Mouse (Mus musculus) heart, embryonic 12.5 days (tissue): ENCODE measurements around the gene Snapc3. TPM values are rescaled to one million over a fixed set of nuclear protein-coding genes. Genes with fewer than 3 reads are reported as not detected.
A peak's percentile ranks its signal among the peaks of the same experiment; 100 is the strongest.
"Not testable (repeated sequence)": the region's sequence is repeated elsewhere in the genome, so short reads cannot be mapped to it uniquely, and the experiment has no call there.

ENCODE experiments used
- ATAC-seq: fragments of 200-750 bp; cut with Nextera tagmentation; 2 replicates; pipeline ENCODE4 v1.8.0; 2017; ENCODE audit warnings: moderate TSS enrichment, moderate library complexity; ENCODE audit not compliant: insufficient number of reproducible peaks, low FRiP score
- H3K27ac ChIP-seq: fragments of 300-500 bp; sonication (generic); 2 replicates; pipeline ENCODE4 v1.5.1; 2016; ENCODE audit warnings: mild to moderate bottlenecking, moderate library complexity; ENCODE audit not compliant: poor library complexity, severe bottlenecking
- H3K27me3 ChIP-seq: fragments of 300-500 bp; sonication (generic); replicated peaks from 2 replicates; pipeline ENCODE4 v1.6.1; 2016; ENCODE audit warnings: mild to moderate bottlenecking, moderate library complexity
- H3K36me3 ChIP-seq: fragments of 300-500 bp; sonication (generic); 2 replicates; pipeline ENCODE4 v1.6.1; 2016; ENCODE audit warnings: mild to moderate bottlenecking, moderate library complexity
- H3K4me1 ChIP-seq: fragments of 300-500 bp; sonication (generic); replicated peaks from 2 replicates; pipeline ENCODE4 v1.6.1; 2016; ENCODE audit warnings: mild to moderate bottlenecking
- H3K4me2 ChIP-seq: fragments of 300-500 bp; sonication (generic); 2 replicates; pipeline ENCODE4 v1.6.1; 2016; ENCODE audit warnings: mild to moderate bottlenecking, moderate library complexity
- H3K4me3 ChIP-seq: fragments of 300-500 bp; sonication (generic); 2 replicates; pipeline ENCODE4 v1.5.1; 2016; ENCODE audit warnings: mild to moderate bottlenecking
- H3K9ac ChIP-seq: fragments of 300-500 bp; sonication (generic); 2 replicates; pipeline ENCODE4 v1.6.1; 2016; ENCODE audit warnings: mild to moderate bottlenecking, moderate library complexity
- H3K9me3 ChIP-seq: fragments of 300-500 bp; sonication (generic); replicated peaks from 2 replicates; pipeline ENCODE4 v1.6.1; 2016; ENCODE audit warnings: mild to moderate bottlenecking, moderate library complexity
- WGBS: fragments of 180-500 bp; shearing (Covaris S2); methylation state at CpG from one replicate; pipeline ENCODE4 v1.1.7; 2016; 5-methylcytosine and 5-hydroxymethylcytosine counted together
- polyA plus RNA-seq: library from polyadenylated mRNA; unstranded; fragments of >200 nt; fragmentation: Nextera tagmentation; extraction: Ambion mirVana; gene quantifications from 2 replicates; pipeline ENCODE4 v1.2.1, GENCODE M21; 2016

Snapc3 gene
- polyA plus RNA-seq, 1 experiment from 2014 or later: 32.6 TPM

DNA sequence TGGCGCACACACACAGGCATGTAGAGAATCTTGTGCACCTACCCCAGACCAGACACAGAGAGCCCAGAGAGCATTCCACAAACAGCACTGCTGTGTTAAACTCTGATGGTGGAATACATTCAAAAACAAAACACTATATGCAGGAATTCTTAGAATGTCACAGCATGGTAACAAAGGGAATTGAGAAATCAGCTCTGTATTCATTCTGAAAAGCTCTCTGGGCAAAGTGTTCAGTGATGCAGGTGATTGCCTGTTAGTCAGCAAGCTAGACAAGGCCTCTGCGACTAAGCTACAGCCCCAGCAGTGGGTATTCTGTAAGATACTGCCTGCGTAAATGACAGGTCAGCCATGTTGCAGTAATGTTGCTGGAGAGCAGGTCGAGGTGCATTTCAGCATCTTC, 33.3 kb downstream of the Snapc3 start:
- Histone ChIP-seq H3K36me3 (peaks cover 51% of the 10 kb centered on the region), H3K4me1 (no peaks in the 10 kb centered on the region), H3K27ac (no peak overlapping the region), H3K4me3 (no peak overlapping the region), H3K4me2 (no peak overlapping the region), H3K9me3 (no peaks in the 10 kb centered on the region), H3K27me3 (no peaks in the 10 kb centered on the region), H3K9ac (no peak overlapping the region)
- no peak for ATAC-seq
- 94% methylated on average over 4 of the region's 4 CpGs for WGBS

DNA sequence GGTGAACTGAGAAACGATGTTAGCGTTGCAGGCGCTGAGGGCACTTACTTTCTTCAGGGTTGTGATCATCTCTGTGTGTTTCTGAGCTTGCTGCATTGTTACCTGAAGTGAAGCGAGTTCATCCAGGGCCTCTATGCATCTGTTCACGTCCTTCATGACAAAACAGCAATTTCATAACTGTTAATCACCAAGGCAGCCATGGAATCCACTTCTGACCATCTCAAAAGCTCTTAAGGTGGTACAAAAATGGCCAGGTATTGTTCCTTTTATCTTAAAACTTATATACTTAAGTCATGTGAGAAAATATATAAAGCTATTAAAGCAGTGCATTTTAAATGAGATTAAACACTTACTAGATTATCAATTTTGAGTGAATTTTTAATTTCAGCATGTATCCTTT, 42.6 kb downstream of the Snapc3 start:
- Histone ChIP-seq H3K4me2 (no peak overlapping the region), H3K27ac (no peak overlapping the region), H3K4me1 (no peaks in the 10 kb centered on the region), H3K27me3 (no peaks in the 10 kb centered on the region), H3K36me3 (peaks cover 59% of the 10 kb centered on the region), H3K4me3 (no peak overlapping the region), H3K9ac (no peak overlapping the region), H3K9me3 (no peaks in the 10 kb centered on the region)
- no peak for ATAC-seq
- WGBS: 87% methylated on average over 5 of the region's 5 CpGs

DNA sequence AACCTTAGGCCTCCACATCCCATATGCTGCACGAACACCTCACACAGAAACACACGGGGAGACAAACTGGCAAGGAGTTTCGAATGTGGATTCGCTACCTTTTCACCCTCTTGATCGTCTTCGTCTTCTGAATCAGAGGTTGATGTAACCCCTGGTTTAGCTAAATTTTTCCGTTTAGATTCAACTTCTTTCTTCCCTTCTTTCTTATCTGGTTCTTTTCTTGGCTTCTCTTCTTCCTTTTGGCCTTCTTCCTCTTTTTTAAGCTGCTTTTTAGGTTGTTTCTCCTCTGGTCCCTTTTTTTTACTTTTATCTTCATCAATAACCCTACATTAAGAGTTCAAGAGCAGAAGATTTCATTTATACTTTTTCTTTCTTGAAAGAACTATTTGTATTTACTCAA, 47.3 kb downstream of the Snapc3 start:
- Histone ChIP-seq H3K27ac (no peak overlapping the region), H3K36me3 (peaks cover 59% of the 10 kb centered on the region), H3K4me3 (no peak overlapping the region), H3K9me3 (no peaks in the 10 kb centered on the region), H3K9ac (no peak overlapping the region), H3K27me3 (no peaks in the 10 kb centered on the region), H3K4me2 (no peak overlapping the region), H3K4me1 (peaks cover 5% of the 10 kb centered on the region)
- WGBS: 85% methylated on average over 7 of the region's 7 CpGs
- no peak for ATAC-seq

DNA sequence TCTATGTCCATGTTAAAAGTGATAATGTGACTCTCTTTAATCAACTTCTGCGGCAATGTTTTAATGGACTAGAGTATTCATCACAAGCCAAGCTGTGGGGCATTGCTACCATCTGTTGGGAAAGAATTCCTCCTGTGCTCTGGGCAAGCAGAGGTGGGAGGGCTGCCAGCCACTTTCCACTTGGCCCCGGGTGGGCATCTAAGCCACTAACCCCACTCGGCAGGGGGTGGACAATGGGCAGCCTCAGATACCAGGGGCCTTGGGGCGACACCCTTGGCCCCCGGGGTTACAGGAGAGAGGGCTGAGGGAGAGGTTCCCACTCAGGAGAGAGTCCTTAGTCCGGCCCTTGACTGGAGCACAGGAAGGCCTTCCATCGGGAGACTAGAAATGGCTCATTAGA, 50.1 kb downstream of the Snapc3 start:
- Histone ChIP-seq H3K4me2 (no peak overlapping the region), H3K36me3 (peaks cover 71% of the 10 kb centered on the region), H3K4me1 (peaks cover 15% of the 10 kb centered on the region), H3K9me3 (no peaks in the 10 kb centered on the region), H3K9ac (no peak overlapping the region), H3K4me3 (no peak overlapping the region), H3K27me3 (no peaks in the 10 kb centered on the region), H3K27ac (no peak overlapping the region)
- WGBS: 83% methylated on average over 7 of the region's 7 CpGs
- no peak for ATAC-seq

DNA sequence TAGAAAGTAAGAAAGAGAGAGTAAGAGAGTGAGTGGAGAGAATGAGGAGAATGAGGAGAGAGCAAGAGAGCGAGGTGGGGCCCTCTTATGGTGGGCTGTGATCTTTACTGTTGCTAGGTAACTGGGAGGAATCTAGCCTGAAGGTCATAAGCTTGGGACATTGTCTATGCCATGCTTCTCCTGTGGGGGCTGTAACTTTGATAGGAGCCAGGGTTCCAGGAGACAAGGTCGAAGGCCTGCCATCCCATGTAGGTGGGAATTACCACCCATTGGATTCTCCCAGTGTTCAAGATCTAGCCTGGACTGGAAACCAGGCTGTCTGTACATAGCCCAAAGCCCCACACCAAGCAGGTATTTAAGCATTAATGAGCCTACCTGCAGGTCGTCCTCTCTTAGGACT, 50.7 kb downstream of the Snapc3 start:
- Histone ChIP-seq H3K9ac (no peak overlapping the region), H3K4me2 (no peak overlapping the region), H3K4me3 (no peak overlapping the region), H3K9me3 (no peaks in the 10 kb centered on the region), H3K27me3 (no peaks in the 10 kb centered on the region), H3K27ac (no peak overlapping the region), H3K36me3 (peaks cover 70% of the 10 kb centered on the region), H3K4me1 (peaks cover 15% of the 10 kb centered on the region)
- WGBS: 62% methylated on average over 3 of the region's 3 CpGs
- ATAC-seq: no peak

DNA sequence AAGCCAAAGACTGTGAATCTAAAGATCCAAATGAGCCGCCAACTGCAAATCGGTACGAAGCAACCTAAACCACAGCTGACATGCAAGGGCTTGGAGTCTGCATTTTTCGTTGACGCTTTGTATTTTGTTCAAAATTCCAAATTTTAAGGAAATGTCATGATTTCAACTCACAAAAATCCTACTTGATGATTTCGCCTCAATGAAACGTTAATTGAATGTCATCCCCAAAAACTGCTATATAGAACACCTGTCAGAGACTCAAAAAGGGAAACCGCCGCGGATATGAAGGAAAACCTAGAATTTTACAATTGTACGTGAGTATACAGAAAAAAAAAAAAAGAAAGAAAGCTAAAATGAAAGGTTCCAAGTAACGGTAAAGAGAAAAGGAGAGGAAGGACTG, 67.7 kb downstream of the Snapc3 start:
- Histone ChIP-seq H3K27ac (peak overlapping the region; percentile 94; the same call in 1 of the 2 replicates), H3K9ac (peak overlapping the region; percentile 85), H3K4me3 (peak overlapping the region; percentile 82), H3K4me2 (peak overlapping the region; percentile 72), H3K9me3 (no peaks in the 10 kb centered on the region), H3K36me3 (peaks cover 24% of the 10 kb centered on the region), H3K4me1 (peaks cover 12% of the 10 kb centered on the region), H3K27me3 (no peaks in the 10 kb centered on the region)
- no peak for ATAC-seq
- WGBS: 32% methylated on average over 12 of the region's 12 CpGs

DNA sequence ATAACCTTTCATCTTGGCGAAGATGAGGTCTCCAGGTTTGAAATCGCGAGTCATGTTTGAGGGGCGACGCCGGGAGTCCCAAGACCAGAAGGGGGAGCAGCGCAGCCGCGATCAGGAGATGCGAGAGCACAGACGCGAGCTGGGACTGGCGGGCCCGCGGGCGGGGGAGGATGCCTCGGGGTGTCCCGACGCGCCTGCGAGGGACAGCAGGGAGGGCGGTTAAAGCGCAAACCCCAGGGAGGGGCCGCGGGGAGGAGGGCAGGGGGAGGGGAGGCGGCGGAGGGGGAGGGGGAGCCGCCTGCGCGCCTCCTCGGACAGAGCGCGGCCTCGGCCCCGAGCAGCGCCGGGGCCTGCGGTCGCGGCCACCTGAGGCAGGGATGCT, 68.2 kb downstream of the Snapc3 start:
- H3K4me1 ChIP-seq: peaks cover 12% of the 10 kb centered on the region
- H3K4me3 ChIP-seq: peak overlapping the region; percentile 82
- H3K27ac ChIP-seq: peak overlapping the region; percentile 94
- no peaks in the 10 kb centered on the region for H3K9me3 ChIP-seq
- 1% methylated on average over 21 of the region's 40 CpGs for WGBS
- H3K27me3 ChIP-seq: no peaks in the 10 kb centered on the region
- H3K9ac ChIP-seq: peak overlapping the region; percentile 85
- H3K4me2 ChIP-seq: peak overlapping the region; percentile 72
- peaks cover 23% of the 10 kb centered on the region for H3K36me3 ChIP-seq
- peak; percentile 91 for ATAC-seq

DNA sequence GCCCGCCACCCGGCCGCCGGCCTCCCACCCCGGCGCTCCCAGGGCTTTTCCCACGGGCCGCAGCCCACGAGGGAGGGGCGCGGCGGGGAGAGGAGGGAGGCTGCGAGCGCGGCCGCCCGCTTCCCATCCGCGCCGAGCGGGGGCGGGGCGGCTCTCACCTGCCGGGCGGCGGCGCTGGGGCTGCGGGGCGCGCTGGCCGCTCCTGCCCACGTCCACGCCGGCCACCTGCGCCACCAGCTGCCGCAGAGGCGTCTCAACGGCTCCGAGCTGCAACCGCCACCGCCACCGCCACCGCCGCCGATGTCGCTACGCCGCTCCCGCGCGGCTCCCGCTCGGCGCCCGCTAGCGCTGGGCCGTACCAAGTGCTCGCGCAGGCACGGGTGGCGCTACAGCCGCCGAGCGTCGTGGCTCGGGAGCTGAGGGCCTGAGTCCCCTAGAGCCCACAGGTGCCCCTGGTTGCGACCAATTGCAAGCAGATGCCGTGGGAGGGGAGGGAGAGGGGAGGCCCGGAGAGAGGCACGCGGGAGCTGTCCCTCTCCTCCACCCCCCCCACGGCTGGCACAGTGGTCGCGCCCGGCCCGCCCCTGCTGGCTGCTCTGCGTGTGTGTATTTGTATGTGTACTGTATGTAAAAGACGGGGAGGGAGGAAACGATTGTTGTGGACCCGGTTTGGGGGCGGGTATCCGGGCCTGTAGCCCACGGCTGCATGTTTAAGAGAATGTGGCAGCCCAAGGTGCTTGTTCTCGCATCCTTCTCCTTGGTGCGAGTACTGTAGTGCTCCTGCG, 68.8 kb downstream of the Snapc3 start, which contains the start of gene Psip1:
Gene Psip1, minus strand, starts transcription at position 343 of the 785 bp plus-strand sequence.
- no peaks in the 10 kb centered on the region for H3K9me3 ChIP-seq
- WGBS: under 1% methylated on average over 69 of the region's 86 CpGs

DNA sequence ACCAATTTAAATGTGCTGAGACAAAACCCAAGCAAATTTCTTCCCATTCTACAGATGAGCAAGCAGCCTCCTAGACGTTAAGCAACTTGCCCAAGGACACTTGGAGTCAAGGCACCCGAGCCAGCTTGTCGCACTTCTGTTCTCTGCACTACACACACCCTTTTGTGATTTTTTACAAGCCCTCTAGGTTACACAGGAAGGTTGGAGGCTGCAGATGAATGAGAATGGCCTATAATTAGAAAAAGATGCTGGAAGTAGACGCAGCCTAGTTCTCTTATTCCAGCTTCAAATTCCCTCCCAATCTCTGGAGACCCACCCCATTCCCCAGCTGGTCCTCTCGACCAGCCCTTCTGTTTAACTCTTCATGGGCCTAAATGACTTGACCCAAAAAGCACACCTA, 71.6 kb downstream of the Snapc3 start:
- Histone ChIP-seq H3K27me3 (no peaks in the 10 kb centered on the region), H3K27ac (no peak overlapping the region), H3K36me3 (no peaks in the 10 kb centered on the region; the same call in 1 of the 2 replicates), H3K4me3 (no peak overlapping the region), H3K4me1 (peaks cover 10% of the 10 kb centered on the region), H3K4me2 (no peak overlapping the region), H3K9me3 (no peaks in the 10 kb centered on the region), H3K9ac (no peak overlapping the region)
- 28% methylated on average over 5 of the region's 5 CpGs for WGBS
- no peak for ATAC-seq

More for the DNA sequence above, 68.8 kb downstream of the Snapc3 start, which contains the start of gene Psip1:
- Histone ChIP-seq H3K9ac (peak within 1 kb of the TSS; percentile 85), H3K27ac (peak within 1 kb of the TSS; percentile 94), H3K4me3 (peak within 1 kb of the TSS; percentile 82), H3K27me3 (no peaks in the 10 kb centered on the region), H3K36me3 (peaks cover 18% of the 10 kb centered on the region), H3K4me2 (peak within 1 kb of the TSS; percentile 72), H3K4me1 (peaks cover 12% of the 10 kb centered on the region)
- ATAC-seq: peak; percentile 92

DNA sequence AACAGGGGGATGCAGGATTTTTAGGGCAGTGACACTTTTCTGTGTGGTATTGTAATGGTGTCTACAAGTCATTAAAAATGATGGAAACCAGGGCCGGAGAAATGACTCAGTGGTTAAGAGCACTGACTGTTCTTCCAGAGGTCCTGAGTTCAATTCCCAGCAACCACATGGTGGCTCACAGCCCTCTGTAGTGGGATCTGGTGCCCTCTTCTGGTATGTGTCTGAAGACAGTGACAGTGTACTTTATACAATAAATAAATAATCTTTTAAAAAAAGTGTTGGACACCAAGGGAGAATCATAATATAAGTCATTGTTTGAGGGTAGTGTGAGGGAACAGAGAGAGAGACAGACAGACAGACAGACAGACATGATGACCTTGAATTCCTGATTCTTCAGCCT, 75.6 kb downstream of the Snapc3 start:
- H3K27ac ChIP-seq: no peak overlapping the region
- ATAC-seq: no peak
- no peak overlapping the region for H3K4me2 ChIP-seq
- H3K9me3 ChIP-seq: no peaks in the 10 kb centered on the region
- H3K27me3 ChIP-seq: no peaks in the 10 kb centered on the region
- H3K4me3 ChIP-seq: no peak overlapping the region
- H3K4me1 ChIP-seq: no peaks in the 10 kb centered on the region
- H3K36me3 ChIP-seq: no peaks in the 10 kb centered on the region
- WGBS: 94% methylated on average over 1 of the region's 1 CpGs
- H3K9ac ChIP-seq: no peak overlapping the region

DNA sequence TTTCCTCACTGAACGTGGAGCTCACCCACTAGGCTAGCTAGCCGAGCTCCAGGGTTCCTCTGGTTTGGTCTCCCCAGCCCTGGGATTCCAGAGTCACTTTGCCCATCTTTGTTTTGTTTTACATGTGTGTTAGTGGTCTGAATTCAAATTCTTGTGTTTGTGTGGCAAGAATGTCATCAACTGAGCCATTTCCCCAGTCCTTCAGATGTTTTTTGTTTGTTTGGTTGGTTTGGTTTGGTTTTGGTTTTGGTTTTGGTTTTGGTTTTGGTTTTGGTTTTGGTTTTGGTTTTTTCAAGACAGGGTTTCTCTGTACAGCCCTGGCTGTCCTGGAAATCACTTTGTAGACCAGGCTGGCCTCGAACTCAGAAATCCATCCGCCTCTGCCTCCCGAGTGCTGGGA, 79.5 kb downstream of the Snapc3 start:
- not testable (repeated sequence) for H3K4me2 ChIP-seq, H3K9ac ChIP-seq, ATAC-seq, H3K9me3 ChIP-seq, H3K27ac ChIP-seq, H3K27me3 ChIP-seq, H3K36me3 ChIP-seq, H3K4me1 ChIP-seq, H3K4me3 ChIP-seq
- 80% methylated on average over 5 of the region's 5 CpGs for WGBS
